Mouse (Mus musculus) liver, embryonic 11.5 days (tissue): ENCODE data around the gene Zfp931. TPM values are rescaled to one million over a fixed set of nuclear protein-coding genes. Genes with fewer than 3 reads are reported as not detected.
"Not testable (repeated sequence)": the region's sequence is repeated elsewhere in the genome, so short reads cannot be mapped to it uniquely, and the experiment has no call there.

Source experiments
- ATAC-seq: fragments of 200-750 bp; cut with Nextera tagmentation; replicated peaks from 2 replicates; pipeline ENCODE4 v1.8.0; 2017; ENCODE audit warnings: moderate number of reproducible peaks, mild to moderate bottlenecking, moderate TSS enrichment, moderate library complexity; ENCODE audit not compliant: low FRiP score
- DNase-seq: peaks from one replicate; pipeline ENCODE4 v3.0.0-alpha.2; 2017; ENCODE audit warnings: low spot score
- H3K27ac ChIP-seq: fragments of 300-500 bp; sonication (generic); 2 replicates; pipeline ENCODE4 v1.5.1; 2014; ENCODE audit warnings: mild to moderate bottlenecking, low read depth, low read length, control low read depth
- H3K27me3 ChIP-seq: fragments of 300-500 bp; sonication (generic); replicated peaks from 2 replicates; pipeline ENCODE4 v1.6.1; 2014; ENCODE audit warnings: low read length, mixed read lengths; ENCODE audit not compliant: control insufficient read depth, insufficient read depth
- H3K36me3 ChIP-seq: fragments of 300-500 bp; sonication (generic); 2 replicates; pipeline ENCODE4 v1.6.1; 2014; ENCODE audit warnings: mild to moderate bottlenecking, low read length, moderate library complexity, mixed read lengths; ENCODE audit not compliant: control insufficient read depth, insufficient read depth
- H3K4me1 ChIP-seq: fragments of 300-500 bp; sonication (generic); replicated peaks from 2 replicates; pipeline ENCODE4 v1.6.1; 2014; ENCODE audit warnings: low read length, mixed read lengths; ENCODE audit not compliant: control insufficient read depth, insufficient read depth
- H3K4me2 ChIP-seq: fragments of 300-500 bp; sonication (generic); 2 replicates; pipeline ENCODE4 v1.6.1; 2014; ENCODE audit warnings: mild to moderate bottlenecking, control low read depth, moderate library complexity
- H3K4me3 ChIP-seq: fragments of 300-500 bp; sonication (generic); 2 replicates; pipeline ENCODE4 v1.5.1; 2014; ENCODE audit warnings: low read depth, low read length, control low read depth
- H3K9ac ChIP-seq: fragments of 300-500 bp; sonication (generic); 2 replicates; pipeline ENCODE4 v1.6.1; 2014; ENCODE audit warnings: low read depth, low read length, control low read depth
- H3K9me3 ChIP-seq: fragments of 300-500 bp; sonication (generic); 2 replicates; pipeline ENCODE4 v1.6.1; 2016; ENCODE audit warnings: low read length, inconsistent platforms, mixed read lengths; ENCODE audit not compliant: control insufficient read depth
- WGBS: fragments of 180-500 bp; shearing (Covaris S2); extraction: QIAGEN DNeasy Blood & Tissue Kit; methylation state at CpG from one replicate; pipeline ENCODE4 v1.1.7; 2014; 5-methylcytosine and 5-hydroxymethylcytosine counted together
- polyA plus RNA-seq: library from polyadenylated mRNA; unstranded; fragments of >200 nt; fragmentation: Nextera tagmentation; extraction: Ambion mirVana; gene quantifications from 2 replicates; pipeline ENCODE4 v1.2.1, GENCODE M21; 2014

Zfp931 gene
- polyA plus RNA-seq = 9.6 TPM in 2 replicates

DNA sequence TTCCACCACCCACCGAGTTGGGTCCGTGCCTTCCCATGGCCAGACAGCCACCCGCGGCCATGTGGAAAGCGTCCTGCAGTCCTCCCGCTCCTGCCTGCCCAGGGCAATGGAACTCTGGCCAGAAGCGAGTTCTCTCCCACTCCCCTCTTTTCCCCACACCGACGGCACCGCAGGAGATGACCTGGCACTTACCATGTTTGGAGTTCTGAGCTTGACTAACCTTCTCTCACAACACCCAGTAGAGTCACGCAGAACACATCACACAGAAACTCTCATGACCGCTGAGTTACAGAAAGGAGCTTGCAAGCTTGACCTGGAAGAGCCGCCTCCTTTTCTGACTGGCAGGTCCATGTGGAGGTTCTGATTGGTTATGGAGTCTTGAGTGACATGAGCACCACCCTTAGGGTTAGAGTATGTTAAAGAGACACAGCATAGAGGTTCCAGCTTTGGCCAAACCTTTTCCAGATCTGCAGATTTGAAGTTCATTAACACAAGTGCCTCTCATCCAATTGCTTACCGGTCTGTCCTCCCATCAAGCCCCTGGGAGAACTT, at the start of gene Zfp931:
Gene Zfp931, minus strand, starts transcription at position 311 of the 552 bp plus-strand sequence.
- not testable (repeated sequence) for H3K9ac ChIP-seq, ATAC-seq, H3K36me3 ChIP-seq, H3K9me3 ChIP-seq, H3K27me3 ChIP-seq, H3K27ac ChIP-seq, DNase-seq, H3K4me1 ChIP-seq
- Histone ChIP-seq H3K4me3 (peak within 1 kb of the TSS; percentile 43), H3K4me2 (peak within 1 kb of the TSS; percentile 51)
- 0% methylated on average over 2 of the region's 14 CpGs for WGBS

DNA sequence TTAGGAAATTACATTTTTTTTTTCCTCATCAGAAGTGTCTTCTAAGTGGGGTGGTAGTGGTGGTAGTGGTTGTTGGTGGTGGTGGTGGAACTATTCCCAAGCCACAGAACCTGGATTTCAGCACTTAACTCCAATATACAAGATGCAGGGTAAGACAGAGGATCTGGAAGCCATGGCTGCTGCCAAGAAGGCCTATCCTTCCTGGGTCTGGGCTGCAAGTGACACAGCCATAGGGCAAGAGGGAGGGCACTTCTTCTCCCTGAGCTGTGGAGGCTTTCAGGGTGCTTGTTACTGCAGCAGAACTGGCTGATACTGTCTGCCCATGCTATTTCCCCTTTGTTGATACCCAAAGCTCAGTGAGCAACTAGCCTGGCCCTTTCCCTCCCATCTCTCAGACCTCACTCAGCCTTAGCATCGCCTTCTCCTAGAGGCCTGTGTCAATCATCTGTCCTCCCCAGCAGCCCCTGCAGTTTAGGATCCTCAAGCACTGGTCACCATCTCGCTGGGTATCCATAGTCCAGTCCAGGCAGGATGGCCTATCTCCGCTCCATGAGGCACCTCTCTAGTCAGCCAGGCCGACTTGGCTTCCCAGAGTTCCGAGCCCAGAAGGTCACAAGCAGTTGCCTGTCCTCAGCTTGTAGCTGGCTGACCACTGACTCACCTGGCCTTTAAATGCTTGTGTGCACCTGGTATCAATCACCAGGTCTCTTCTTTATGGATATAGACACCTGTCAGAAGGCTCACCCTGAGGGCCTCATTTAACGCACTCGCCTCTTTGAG, 48.0 kb upstream of the Zfp931 start:
- no peaks in the 10 kb centered on the region for H3K36me3 ChIP-seq
- ATAC-seq = no peak
- no peak overlapping the region for H3K4me2 ChIP-seq

DNA sequence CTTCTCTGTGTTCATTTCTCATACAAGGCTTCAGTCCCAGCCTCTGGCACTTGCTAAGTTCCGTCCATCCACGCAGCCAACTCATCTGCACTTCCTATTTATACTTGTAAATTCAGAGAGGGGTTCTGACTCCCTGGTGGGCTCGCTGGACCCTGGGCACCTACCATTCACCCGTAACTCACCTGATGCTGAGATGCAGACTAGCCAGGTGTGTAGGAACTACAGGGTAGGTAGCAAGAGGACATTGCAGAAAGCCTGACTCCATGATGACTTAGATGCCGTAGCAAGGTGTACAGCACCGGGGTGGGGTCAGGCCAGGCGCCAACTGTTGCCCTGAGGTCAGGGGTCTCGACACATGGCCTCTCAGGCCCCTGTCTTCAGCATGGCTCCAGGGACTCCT, 47.2 kb upstream of the Zfp931 start:
- H3K4me3 ChIP-seq = no peak overlapping the region
- WGBS = 78% methylated on average over 8 of the region's 8 CpGs
- no peaks in the 10 kb centered on the region for H3K36me3 ChIP-seq
- no peaks in the 10 kb centered on the region for H3K9me3 ChIP-seq
- ATAC-seq (no peak), DNase-seq (peak; percentile 24)
- H3K4me1 ChIP-seq = no peaks in the 10 kb centered on the region
- no peak overlapping the region for H3K4me2 ChIP-seq
- no peaks in the 10 kb centered on the region; the same call in 1 of the 2 replicates for H3K27me3 ChIP-seq
- no peak overlapping the region for H3K9ac ChIP-seq
- no peak overlapping the region for H3K27ac ChIP-seq

More for the DNA sequence above, 48.0 kb upstream of the Zfp931 start:
- no peaks in the 10 kb centered on the region for H3K9me3 ChIP-seq
- no peaks in the 10 kb centered on the region for H3K27me3 ChIP-seq
- H3K4me3 ChIP-seq = no peak overlapping the region
- no peak overlapping the region for H3K27ac ChIP-seq
- 83% methylated on average over 7 of the region's 7 CpGs for WGBS
- no peak overlapping the region for H3K9ac ChIP-seq
- DNase-seq = peak; percentile 18
- no peaks in the 10 kb centered on the region for H3K4me1 ChIP-seq

DNA sequence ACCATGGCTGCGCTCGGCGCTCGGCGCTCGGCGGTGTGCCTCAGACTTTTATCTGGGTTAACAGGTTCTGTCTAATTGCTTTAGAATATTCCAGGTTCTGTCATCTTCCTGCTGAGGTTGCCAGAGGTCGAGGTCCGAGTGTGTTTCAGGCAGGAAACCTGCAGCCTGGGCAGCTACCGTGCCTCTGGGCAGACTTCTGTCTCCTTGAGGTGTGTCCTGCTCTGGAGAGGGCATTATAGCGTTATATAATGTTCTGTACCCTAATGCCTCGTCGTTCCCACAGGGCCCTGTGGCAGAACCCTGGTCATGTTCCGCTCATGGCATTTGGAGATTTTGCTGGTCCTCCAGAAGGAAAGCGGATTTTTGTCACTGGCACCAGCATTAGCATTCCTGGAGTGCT, 45.2 kb upstream of the Zfp931 start:
- no peaks in the 10 kb centered on the region for H3K9me3 ChIP-seq
- H3K4me1 ChIP-seq = no peaks in the 10 kb centered on the region
- no peaks in the 10 kb centered on the region for H3K36me3 ChIP-seq
- 73% methylated on average over 15 of the region's 15 CpGs for WGBS
- H3K4me2 ChIP-seq = no peak overlapping the region
- H3K27ac ChIP-seq = no peak overlapping the region
- no peak overlapping the region for H3K9ac ChIP-seq
- DNase-seq (peak; percentile 17), ATAC-seq (no peak)
- H3K4me3 ChIP-seq = no peak overlapping the region
- H3K27me3 ChIP-seq = peaks cover 16% of the 10 kb centered on the region

DNA sequence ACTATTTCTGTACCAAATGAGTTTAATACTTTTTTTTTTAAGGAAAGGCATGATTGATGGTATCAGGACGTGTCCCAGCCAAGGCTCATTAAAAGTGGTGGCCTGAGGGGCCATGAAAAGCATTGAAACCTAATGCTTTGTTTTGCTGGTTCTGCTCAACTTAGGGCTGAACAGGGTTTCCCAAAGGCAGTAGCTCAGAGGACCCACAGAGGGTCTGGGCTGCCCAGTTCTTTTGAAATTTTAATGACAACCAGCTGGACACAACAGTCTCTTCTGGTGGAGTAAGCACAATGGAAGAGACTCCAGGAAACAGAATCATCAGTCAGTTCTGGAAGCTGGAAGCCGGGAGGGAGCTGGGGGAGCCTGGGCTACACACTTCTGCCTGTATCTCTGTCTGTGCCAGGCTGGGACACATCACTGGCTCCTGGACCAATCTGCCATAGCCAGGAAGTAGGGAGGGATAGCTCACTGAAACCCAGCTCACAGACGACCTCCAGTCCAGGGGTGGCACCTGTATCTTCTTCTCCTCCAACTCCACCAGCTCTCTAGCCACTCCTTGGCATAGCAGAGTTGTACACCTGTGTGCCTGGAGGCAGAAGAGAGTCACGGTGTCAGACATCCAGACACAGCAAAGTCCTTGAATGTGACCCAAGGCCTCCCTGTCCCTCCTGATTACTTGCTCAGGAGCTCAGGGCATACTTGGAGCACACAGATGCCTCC, 43.8 kb upstream of the Zfp931 start:
- DNase-seq (peak; percentile 20), ATAC-seq (no peak)
- Histone ChIP-seq H3K4me2 (no peak overlapping the region), H3K4me3 (no peak overlapping the region), H3K36me3 (no peaks in the 10 kb centered on the region), H3K27ac (no peak overlapping the region), H3K9me3 (no peaks in the 10 kb centered on the region), H3K27me3 (peaks cover 22% of the 10 kb centered on the region), H3K9ac (no peak overlapping the region), H3K4me1 (no peaks in the 10 kb centered on the region)
- 44% methylated on average over 4 of the region's 4 CpGs for WGBS

DNA sequence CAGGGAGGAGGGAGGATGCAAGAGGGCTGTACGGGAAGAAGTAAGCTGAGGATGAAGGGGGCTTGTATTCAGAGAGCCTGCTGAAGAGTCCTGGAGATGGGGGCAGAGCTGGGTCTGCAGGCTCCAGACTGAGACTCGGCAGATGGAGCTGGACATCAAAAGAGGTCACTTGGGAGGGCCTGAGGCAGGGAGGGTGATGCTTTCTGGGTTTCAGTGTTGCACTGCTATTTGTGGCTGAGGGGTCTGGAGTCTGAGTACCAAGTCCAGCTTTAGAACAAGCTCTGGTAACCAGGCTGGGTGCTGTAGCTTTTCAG, 43.1 kb upstream of the Zfp931 start:
- DNase-seq (peak; percentile 27), ATAC-seq (no peak)
- Histone ChIP-seq H3K27me3 (peaks cover 22% of the 10 kb centered on the region), H3K36me3 (no peaks in the 10 kb centered on the region), H3K27ac (no peak overlapping the region), H3K9ac (no peak overlapping the region), H3K4me1 (no peaks in the 10 kb centered on the region), H3K9me3 (no peaks in the 10 kb centered on the region), H3K4me3 (no peak overlapping the region), H3K4me2 (no peak overlapping the region)
- 47% methylated on average over 2 of the region's 2 CpGs for WGBS

DNA sequence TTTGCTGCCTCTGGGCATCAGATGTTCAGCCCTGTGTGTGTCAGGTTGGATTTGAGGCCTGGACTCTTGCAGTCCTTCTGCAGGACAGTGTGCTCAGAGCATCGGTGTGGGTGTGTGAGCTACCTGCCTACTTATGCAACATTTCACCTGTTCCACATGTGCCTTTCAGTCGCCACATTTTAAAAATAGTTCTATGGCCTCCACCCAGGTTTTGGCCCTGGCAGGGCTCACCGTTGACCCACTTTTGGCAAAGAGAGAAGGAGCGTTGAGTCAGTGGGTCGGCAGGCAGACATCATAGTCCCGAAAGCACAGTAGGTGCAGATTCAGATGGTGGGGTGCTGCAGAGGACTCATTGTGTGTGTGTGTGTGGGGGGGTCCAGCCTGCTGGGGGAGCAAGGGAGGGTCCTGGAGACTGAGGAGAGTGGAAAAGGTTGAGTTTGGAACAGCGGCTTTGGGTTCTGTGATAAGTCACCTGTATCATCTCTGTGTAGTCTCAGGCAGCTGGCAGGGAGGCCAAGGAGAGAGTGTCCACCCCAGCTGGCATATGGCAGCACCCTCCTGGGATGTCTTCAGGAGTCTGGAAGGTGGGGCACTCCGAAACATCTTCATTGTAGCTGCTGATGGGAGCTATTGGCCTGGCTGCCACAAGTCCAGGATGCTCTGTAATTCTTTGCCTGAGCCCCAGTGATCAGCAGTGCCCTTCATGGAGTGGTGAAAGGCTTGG, 42.5 kb upstream of the Zfp931 start:
- Histone ChIP-seq H3K9ac (no peak overlapping the region), H3K4me3 (no peak overlapping the region), H3K4me1 (no peaks in the 10 kb centered on the region), H3K27me3 (peaks cover 22% of the 10 kb centered on the region), H3K27ac (no peak overlapping the region), H3K9me3 (no peaks in the 10 kb centered on the region), H3K36me3 (no peaks in the 10 kb centered on the region), H3K4me2 (no peak overlapping the region)
- DNase-seq (peak; percentile 24), ATAC-seq (no peak)
- 86% methylated on average over 8 of the region's 8 CpGs for WGBS

DNA sequence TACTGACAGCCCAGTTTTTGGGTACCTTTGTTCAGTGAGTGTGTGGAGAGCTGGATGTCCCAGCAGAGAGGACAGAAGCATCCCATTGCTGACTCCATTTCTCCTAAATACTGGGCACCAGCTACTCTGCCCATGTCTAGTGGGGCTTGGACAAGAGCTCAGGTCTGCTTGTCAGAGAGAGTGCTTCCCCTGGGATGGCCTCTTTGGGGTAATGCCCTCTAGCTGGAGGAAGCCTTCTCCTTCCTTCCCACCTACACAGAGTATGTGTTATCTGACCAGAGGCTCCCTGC, 42.0 kb upstream of the Zfp931 start:
- Histone ChIP-seq H3K9ac (no peak overlapping the region), H3K36me3 (no peaks in the 10 kb centered on the region), H3K27me3 (peaks cover 22% of the 10 kb centered on the region), H3K4me3 (no peak overlapping the region), H3K27ac (no peak overlapping the region), H3K4me1 (no peaks in the 10 kb centered on the region), H3K9me3 (no peaks in the 10 kb centered on the region), H3K4me2 (no peak overlapping the region)
- DNase-seq (peak; percentile 22), ATAC-seq (no peak)
